Mouse (Mus musculus) E14TG2a.4 (cell line): ENCODE data around the gene Rptor.

Experiments used
- H3K27me3 ChIP-seq: 2 replicates; pipeline ENCODE4 v1.6.1; 2014; ENCODE audit warnings: low read length, control low read depth; ENCODE audit not compliant: insufficient read depth
- H3K36me3 ChIP-seq: 2 replicates; pipeline ENCODE4 v1.6.1; 2014; ENCODE audit warnings: low read length, control low read depth; ENCODE audit not compliant: insufficient read depth
- H3K4me1 ChIP-seq: replicated peaks from 2 replicates; pipeline ENCODE4 v1.6.1; 2014; ENCODE audit warnings: low read depth, low read length, control low read depth
- H3K4me3 ChIP-seq: replicated peaks from 2 replicates; pipeline ENCODE4 v1.5.1; 2014; ENCODE audit warnings: mild to moderate bottlenecking, low read length
- H3K9me3 ChIP-seq: 2 replicates; pipeline ENCODE4 v1.6.1; 2014; ENCODE audit warnings: low read length, control low read depth
- CTCF ChIP-seq: conservative IDR thresholded peaks from 2 replicates; pipeline ENCODE4 v1.5.1; 2014; ENCODE audit warnings: low read length
- NANOG ChIP-seq: IDR thresholded peaks from 2 replicates; pipeline ENCODE4 v1.6.1; 2014; ENCODE audit warnings: borderline replicate concordance, low read length, mixed read lengths
- POU5F1 ChIP-seq: IDR thresholded peaks from 2 replicates; pipeline ENCODE4 v1.6.1; 2014; ENCODE audit warnings: low read length, borderline replicate concordance

Gene Rptor

DNA sequence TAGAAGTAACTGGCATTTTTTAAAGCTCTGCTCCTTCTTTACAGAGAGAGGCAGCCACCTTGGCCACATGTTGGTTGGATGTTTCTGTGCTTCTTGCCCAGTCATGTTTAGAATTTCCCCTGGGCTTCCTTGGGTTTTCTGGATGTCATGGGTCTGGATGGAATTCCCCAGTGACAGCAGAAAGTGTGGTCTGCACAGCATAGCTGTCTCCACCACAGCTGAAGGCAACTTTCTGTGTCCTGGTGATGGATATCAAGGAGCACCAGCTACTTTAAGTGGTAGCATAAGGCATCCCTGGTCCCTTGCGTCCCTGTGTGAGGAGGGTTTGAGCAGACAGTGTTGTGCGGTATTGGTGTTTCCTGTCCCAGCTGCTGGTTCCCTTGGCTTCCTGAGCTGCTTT lies 79.6 kb downstream of the Rptor start:
- Histone ChIP-seq H3K27me3 (no peaks in the 10 kb centered on the region), H3K9me3 (no peaks in the 10 kb centered on the region), H3K36me3 (peaks cover 32% of the 10 kb centered on the region), H3K4me1 (peaks cover 43% of the 10 kb centered on the region), H3K4me3 (no peak overlapping the region)
- TF ChIP-seq NANOG (no peak), POU5F1 (no peak), CTCF (no peak)

DNA sequence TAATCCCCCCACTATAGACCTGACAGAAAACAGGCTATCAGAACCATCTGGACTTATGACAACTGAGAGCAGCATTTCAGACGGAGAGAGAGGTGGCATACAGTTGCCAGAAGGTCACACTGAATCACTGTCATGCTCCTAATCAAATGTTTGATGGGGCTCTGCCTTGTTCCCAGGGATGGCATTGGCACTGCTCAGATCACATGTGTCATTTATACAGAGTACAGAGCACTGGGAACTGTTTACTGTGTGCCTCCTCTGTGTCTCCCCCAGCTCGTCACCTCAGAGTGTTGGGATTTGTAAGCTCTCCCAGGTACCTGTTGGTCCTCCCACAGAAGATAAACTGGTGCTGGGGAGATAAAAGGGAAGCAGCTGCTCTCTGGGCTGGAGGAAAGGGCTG lies 81.1 kb downstream of the Rptor start:
- TF ChIP-seq CTCF (no peak), NANOG (no peak)
- Histone ChIP-seq H3K4me3 (no peak overlapping the region), H3K9me3 (no peaks in the 10 kb centered on the region), H3K4me1 (peaks cover 42% of the 10 kb centered on the region), H3K36me3 (peaks cover 35% of the 10 kb centered on the region), H3K27me3 (no peaks in the 10 kb centered on the region)

DNA sequence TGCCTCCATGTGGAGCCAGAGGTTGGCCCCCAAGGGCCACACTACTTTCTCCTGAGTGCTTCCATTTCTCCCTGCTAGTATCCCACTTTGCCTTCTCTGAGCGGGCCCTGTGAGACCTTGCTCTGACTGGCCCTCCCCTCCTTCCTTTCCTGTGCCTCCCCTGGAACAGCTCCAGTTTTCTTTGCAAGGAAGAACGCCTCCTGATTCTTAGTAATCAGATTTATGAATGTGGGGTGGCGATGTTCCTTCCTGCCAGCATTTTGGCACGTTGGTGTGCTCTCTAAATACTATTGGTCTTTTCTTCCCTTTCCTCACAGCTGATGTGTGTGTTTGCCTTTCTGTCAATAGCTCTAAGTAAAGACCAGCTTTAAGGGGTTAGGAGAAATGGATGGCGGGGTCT lies 82.8 kb downstream of the Rptor start:
- H3K36me3 ChIP-seq = peaks cover 33% of the 10 kb centered on the region
- TF ChIP-seq NANOG (no peak), POU5F1 (no peak), CTCF (no peak)
- peaks cover 54% of the 10 kb centered on the region for H3K4me1 ChIP-seq
- H3K9me3 ChIP-seq = no peaks in the 10 kb centered on the region
- no peak overlapping the region for H3K4me3 ChIP-seq
- H3K27me3 ChIP-seq = no peaks in the 10 kb centered on the region

DNA sequence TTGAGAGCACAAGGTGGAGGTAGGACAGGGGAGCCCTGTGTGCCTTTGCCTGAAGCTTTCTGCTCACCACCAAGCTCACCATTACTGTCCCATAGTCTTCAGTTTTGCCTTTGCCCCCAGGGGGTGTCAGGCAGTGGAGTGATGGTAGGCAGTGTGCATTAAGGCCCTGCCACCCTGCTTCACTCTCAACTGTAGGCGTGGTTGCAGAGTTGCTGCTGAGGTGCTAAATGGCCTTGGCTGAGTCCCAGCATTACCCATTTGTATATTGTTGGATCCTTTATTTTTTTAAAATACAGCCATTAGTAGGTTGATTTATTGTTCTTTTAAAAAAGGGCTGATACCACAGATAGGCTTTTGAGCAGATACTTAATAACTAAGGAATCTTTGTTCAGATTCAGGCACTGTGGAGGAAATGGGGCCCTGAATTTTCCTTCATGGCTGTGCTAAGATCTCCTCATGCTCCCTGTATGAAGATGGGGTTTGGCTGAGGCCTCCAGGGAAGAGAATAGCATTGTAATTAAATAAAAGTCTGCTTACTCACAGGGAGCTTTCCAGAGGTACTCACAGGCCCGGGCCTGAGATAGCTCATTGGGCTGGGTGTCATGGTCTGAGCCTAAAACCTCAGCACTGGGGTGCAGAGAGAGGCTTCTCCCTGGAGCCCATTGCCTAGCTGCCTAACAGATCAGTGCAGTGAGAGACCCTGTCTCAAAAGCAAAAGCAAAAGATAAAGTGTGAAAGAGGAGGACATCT lies 83.4 kb downstream of the Rptor start:
- Histone ChIP-seq H3K4me3 (no peak overlapping the region), H3K27me3 (no peaks in the 10 kb centered on the region), H3K4me1 (peaks cover 53% of the 10 kb centered on the region), H3K9me3 (no peaks in the 10 kb centered on the region), H3K36me3 (peaks cover 31% of the 10 kb centered on the region)
- TF ChIP-seq CTCF = no peak

DNA sequence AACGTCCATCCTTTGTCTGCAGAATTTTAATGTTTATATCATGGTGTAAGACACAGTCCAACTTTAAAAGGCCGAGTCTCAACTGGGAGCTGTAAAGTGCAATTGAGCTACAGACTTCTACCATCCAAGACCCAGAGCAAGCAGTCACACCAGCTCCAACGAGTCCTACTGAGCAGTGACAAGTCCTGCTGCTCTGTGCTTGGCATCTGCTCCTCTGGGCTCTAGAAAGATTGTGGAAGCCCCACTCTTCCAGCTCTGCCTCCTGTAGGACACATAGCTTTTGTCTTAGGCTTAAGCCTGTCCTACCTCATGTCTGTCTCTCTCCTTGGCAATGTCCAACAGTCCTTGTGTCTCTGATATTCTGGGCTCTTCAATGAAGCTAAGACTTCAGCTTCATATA lies 84.6 kb downstream of the Rptor start:
- H3K27me3 ChIP-seq = no peaks in the 10 kb centered on the region
- H3K36me3 ChIP-seq = peaks cover 38% of the 10 kb centered on the region

DNA sequence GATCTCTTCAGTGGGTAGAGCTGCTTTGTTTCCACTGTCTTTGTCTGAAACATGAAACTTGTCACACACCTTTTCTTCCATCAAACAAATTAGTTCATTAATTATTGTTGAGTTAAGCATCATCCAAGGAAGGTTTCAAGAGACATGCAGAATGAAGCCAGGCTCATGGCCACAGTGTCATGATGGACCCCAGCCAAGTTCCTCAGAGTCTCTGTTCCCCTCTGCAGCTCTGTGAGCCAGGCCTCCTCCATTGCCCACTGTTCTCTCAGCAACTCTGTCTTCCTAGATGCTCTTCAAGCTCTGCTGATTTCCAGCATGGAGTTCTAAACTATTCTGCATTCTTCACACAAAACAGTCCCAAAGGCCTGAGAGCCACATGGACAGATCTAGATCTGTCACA lies 85.3 kb downstream of the Rptor start:
- H3K4me3 ChIP-seq = no peak overlapping the region
- H3K27me3 ChIP-seq = no peaks in the 10 kb centered on the region
- TF ChIP-seq CTCF = no peak
- TF ChIP-seq NANOG = no peak
- TF ChIP-seq POU5F1 = no peak
- H3K4me1 ChIP-seq = peaks cover 53% of the 10 kb centered on the region
- peaks cover 39% of the 10 kb centered on the region for H3K36me3 ChIP-seq
- H3K9me3 ChIP-seq = peaks cover 4% of the 10 kb centered on the region; the same call in 1 of the 2 replicates

More for the DNA sequence above, 84.6 kb downstream of the Rptor start:
- H3K4me1 ChIP-seq = peaks cover 49% of the 10 kb centered on the region
- peaks cover 4% of the 10 kb centered on the region; the same call in 1 of the 2 replicates for H3K9me3 ChIP-seq
- TF ChIP-seq POU5F1 (no peak), CTCF (no peak), NANOG (no peak)
- H3K4me3 ChIP-seq = no peak overlapping the region

DNA sequence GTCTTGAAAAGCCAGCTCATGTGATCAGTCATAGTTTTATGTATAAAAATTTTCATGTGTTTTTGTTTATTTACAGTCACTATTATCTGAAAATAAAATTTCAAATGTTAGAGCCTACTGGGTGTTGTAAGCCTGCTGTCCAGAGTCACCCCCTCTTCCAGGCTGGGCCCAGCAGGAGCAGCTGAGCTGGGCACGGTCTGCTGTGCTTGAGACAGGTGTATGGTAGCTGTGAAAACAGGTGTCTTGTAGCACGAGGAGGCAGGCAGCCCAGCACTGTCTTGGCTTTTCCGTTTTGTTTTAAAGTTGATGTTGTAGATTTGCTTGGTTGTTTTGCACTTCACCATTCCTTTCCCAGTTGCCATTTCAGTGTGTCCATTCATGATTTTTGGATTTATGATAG lies 87.2 kb downstream of the Rptor start:
- TF ChIP-seq POU5F1 (no peak), NANOG (no peak), CTCF (no peak)

DNA sequence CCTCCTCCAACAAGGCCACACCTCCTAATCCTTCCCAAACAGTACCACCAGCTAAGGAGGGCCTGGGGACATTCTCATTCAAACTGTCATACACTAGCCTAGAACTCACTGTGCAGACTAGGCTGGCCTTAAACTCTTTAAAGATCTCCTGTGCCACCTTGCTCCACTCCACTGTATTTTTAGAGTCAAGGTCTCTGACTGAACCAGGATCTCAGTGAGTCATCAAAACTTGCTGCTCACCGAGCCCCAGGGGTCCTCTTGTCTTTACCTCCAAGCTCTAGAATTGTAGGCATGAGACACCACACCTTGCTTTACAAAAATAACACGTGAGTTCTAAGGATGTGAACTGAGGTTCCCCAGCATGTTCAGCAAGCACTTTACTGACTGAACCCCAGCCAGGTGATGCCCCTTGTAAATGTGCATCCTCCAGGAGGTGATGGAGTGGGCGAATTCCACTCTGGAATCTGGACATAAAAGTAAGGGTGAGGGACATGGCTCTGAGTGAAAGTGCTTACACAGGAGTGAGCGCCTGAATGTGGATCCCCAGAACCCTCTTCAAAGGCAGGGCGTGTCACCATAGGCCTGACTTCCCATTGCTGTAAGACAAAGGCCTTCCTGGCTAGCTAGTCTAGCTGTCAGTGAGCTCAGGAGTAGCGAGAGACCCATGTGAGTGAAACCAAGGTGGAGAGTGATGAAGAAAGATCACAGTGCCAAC lies 89.6 kb downstream of the Rptor start:
- TF ChIP-seq POU5F1 (no peak), CTCF (no peak), NANOG (no peak)
- no peak overlapping the region for H3K4me3 ChIP-seq
- peaks cover 71% of the 10 kb centered on the region for H3K4me1 ChIP-seq
- peaks cover 4% of the 10 kb centered on the region; the same call in 1 of the 2 replicates for H3K9me3 ChIP-seq
- peaks cover 34% of the 10 kb centered on the region for H3K36me3 ChIP-seq
- no peaks in the 10 kb centered on the region for H3K27me3 ChIP-seq

More for the DNA sequence above, 87.2 kb downstream of the Rptor start:
- peaks cover 35% of the 10 kb centered on the region for H3K36me3 ChIP-seq
- no peaks in the 10 kb centered on the region for H3K27me3 ChIP-seq
- H3K4me3 ChIP-seq = no peak overlapping the region
- peaks cover 4% of the 10 kb centered on the region; the same call in 1 of the 2 replicates for H3K9me3 ChIP-seq
- peaks cover 58% of the 10 kb centered on the region for H3K4me1 ChIP-seq
